Mouse (Mus musculus) embryonic facial prominence, embryonic 11.5 days (tissue): Measurements from ENCODE around the gene Prex1. TPM values are rescaled to one million over a fixed set of nuclear protein-coding genes. Genes with fewer than 3 reads are reported as not detected.
"Not testable (repeated sequence)": the region's sequence is repeated elsewhere in the genome, so short reads cannot be mapped to it uniquely, and the experiment has no call there.

ENCODE experiments used
- ATAC-seq: fragments of 200-750 bp; cut with Nextera tagmentation; replicated peaks from 2 replicates; pipeline ENCODE4 v1.8.0; 2017; ENCODE audit warnings: low read depth; ENCODE audit not compliant: insufficient number of reproducible peaks, low FRiP score, low TSS enrichment
- DNase-seq: peaks from one replicate; pipeline ENCODE4 v3.0.0-alpha.2; 2015; ENCODE audit warnings: low spot score
- H3K27ac ChIP-seq: fragments of 300-500 bp; sonication (generic); replicated peaks from 2 replicates; pipeline ENCODE4 v1.5.1; 2014; ENCODE audit warnings: mild to moderate bottlenecking, low read depth, low read length, control low read depth
- H3K27me3 ChIP-seq: fragments of 300-500 bp; sonication (generic); 2 replicates; pipeline ENCODE4 v1.6.1; 2014; ENCODE audit warnings: mild to moderate bottlenecking, low read length, moderate library complexity, mixed read lengths; ENCODE audit not compliant: control insufficient read depth, insufficient read depth
- H3K36me3 ChIP-seq: fragments of 300-500 bp; sonication (generic); replicated peaks from 2 replicates; pipeline ENCODE4 v1.6.1; 2014; ENCODE audit warnings: low read depth, mild to moderate bottlenecking, low read length, moderate library complexity, mixed read lengths; ENCODE audit not compliant: control insufficient read depth, insufficient read depth
- H3K4me1 ChIP-seq: fragments of 300-500 bp; sonication (generic); 2 replicates; pipeline ENCODE4 v1.6.1; 2014; ENCODE audit warnings: low read length, mixed read lengths; ENCODE audit not compliant: control insufficient read depth, insufficient read depth
- H3K4me2 ChIP-seq: fragments of 300-500 bp; sonication (generic); 2 replicates; pipeline ENCODE4 v1.6.1; 2014; ENCODE audit warnings: low read depth, mild to moderate bottlenecking, control low read depth, low read length, moderate library complexity
- H3K4me3 ChIP-seq: fragments of 300-500 bp; sonication (generic); 2 replicates; pipeline ENCODE4 v1.5.1; 2014; ENCODE audit warnings: low read depth, low read length, control low read depth
- H3K9ac ChIP-seq: fragments of 300-500 bp; sonication (generic); replicated peaks from 2 replicates; pipeline ENCODE4 v1.6.1; 2014; ENCODE audit warnings: mild to moderate bottlenecking, control low read depth, low read length
- H3K9me3 ChIP-seq: fragments of 300-500 bp; sonication (generic); replicated peaks from 2 replicates; pipeline ENCODE4 v1.6.1; 2016; ENCODE audit warnings: mild to moderate bottlenecking, low read length, inconsistent platforms, mixed read lengths; ENCODE audit not compliant: control insufficient read depth
- WGBS: fragments of 180-500 bp; shearing (Covaris S2); extraction: QIAGEN DNeasy Blood & Tissue Kit; methylation state at CpG from one replicate; pipeline ENCODE4 v1.1.7; 2014; 5-methylcytosine and 5-hydroxymethylcytosine counted together
- polyA plus RNA-seq: library from polyadenylated mRNA; unstranded; fragments of >200 nt; fragmentation: Nextera tagmentation; extraction: Ambion mirVana; gene quantifications from 2 replicates; pipeline ENCODE4 v1.2.1, GENCODE M21; 2014

The Prex1 gene
- polyA plus RNA-seq, 1 experiment from 2014 or later: 15.5 TPM

GRCm38 (mm10) chr2:166743504-166743903 lies 29.9 kb upstream of the Prex1 start:
- 50% methylated on average over 4 of the region's 4 CpGs for WGBS
- H3K36me3 ChIP-seq: no peaks in the 10 kb centered on the region
- no peaks in the 10 kb centered on the region for H3K27me3 ChIP-seq
- H3K9me3 ChIP-seq: no peaks in the 10 kb centered on the region
- no peak overlapping the region for H3K9ac ChIP-seq
- no peak overlapping the region for H3K4me2 ChIP-seq
- no peaks in the 10 kb centered on the region for H3K4me1 ChIP-seq
- H3K4me3 ChIP-seq: no peak overlapping the region
- ATAC-seq (no peak), DNase-seq (no peak)
- H3K27ac ChIP-seq: no peak overlapping the region

- ATAC-seq (no peak), DNase-seq (no peak)
- Histone ChIP-seq H3K4me3 (no peak overlapping the region), H3K4me2 (no peak overlapping the region), H3K36me3 (no peaks in the 10 kb centered on the region), H3K9me3 (no peaks in the 10 kb centered on the region), H3K4me1 (no peaks in the 10 kb centered on the region), H3K9ac (no peak overlapping the region), H3K27ac (no peak overlapping the region), H3K27me3 (no peaks in the 10 kb centered on the region)
- 86% methylated on average over 6 of the region's 6 CpGs for WGBS
Measured at GRCm38 (mm10) chr2:166741445-166741844, 27.8 kb upstream of the Prex1 start.

GRCm38 (mm10) chr2:166740396-166740795 lies 26.8 kb upstream of the Prex1 start:
- no peak for ATAC-seq
- Histone ChIP-seq H3K4me1 (no peaks in the 10 kb centered on the region), H3K27me3 (no peaks in the 10 kb centered on the region), H3K36me3 (no peaks in the 10 kb centered on the region), H3K9me3 (no peaks in the 10 kb centered on the region), H3K9ac (no peak overlapping the region), H3K27ac (no peak overlapping the region), H3K4me2 (no peak overlapping the region), H3K4me3 (no peak overlapping the region)
- no peak for DNase-seq
- WGBS: 56% methylated on average over 6 of the region's 6 CpGs

- DNase-seq: no peak
- ATAC-seq: no peak
- WGBS: 75% methylated on average over 7 of the region's 7 CpGs
- no peak overlapping the region for H3K4me2 ChIP-seq
- H3K36me3 ChIP-seq: no peaks in the 10 kb centered on the region
- H3K27ac ChIP-seq: no peak overlapping the region
- no peak overlapping the region for H3K9ac ChIP-seq
- no peaks in the 10 kb centered on the region for H3K4me1 ChIP-seq
- H3K27me3 ChIP-seq: no peaks in the 10 kb centered on the region
- H3K4me3 ChIP-seq: no peak overlapping the region
- H3K9me3 ChIP-seq: no peaks in the 10 kb centered on the region
Measured at GRCm38 (mm10) chr2:166737307-166737706, 23.7 kb upstream of the Prex1 start.

GRCm38 (mm10) chr2:166735469-166736001 lies 21.9 kb upstream of the Prex1 start:
- Histone ChIP-seq H3K36me3 (no peaks in the 10 kb centered on the region), H3K4me1 (no peaks in the 10 kb centered on the region), H3K4me3 (no peak overlapping the region), H3K4me2 (peak overlapping the region; percentile 7; the same call in 1 of the 2 replicates), H3K27me3 (no peaks in the 10 kb centered on the region), H3K9ac (no peak overlapping the region), H3K27ac (peak overlapping the region; percentile 88), H3K9me3 (no peaks in the 10 kb centered on the region)
- 13% methylated on average over 15 of the region's 15 CpGs for WGBS
- DNase-seq (peak; percentile 90), ATAC-seq (peak; percentile 58)

GRCm38 (mm10) chr2:166732860-166733259 lies 19.2 kb upstream of the Prex1 start:
- DNase-seq (no peak), ATAC-seq (no peak)
- Histone ChIP-seq H3K4me3 (no peak overlapping the region), H3K4me1 (peaks cover 3% of the 10 kb centered on the region; the same call in 1 of the 2 replicates), H3K27ac (no peak overlapping the region), H3K9me3 (no peaks in the 10 kb centered on the region), H3K27me3 (no peaks in the 10 kb centered on the region), H3K4me2 (no peak overlapping the region), H3K36me3 (no peaks in the 10 kb centered on the region), H3K9ac (no peak overlapping the region)
- WGBS: 83% methylated on average over 2 of the region's 2 CpGs

GRCm38 (mm10) chr2:166732146-166732545 lies 18.5 kb upstream of the Prex1 start:
- ATAC-seq: no peak
- H3K4me3 ChIP-seq: no peak overlapping the region
- no peaks in the 10 kb centered on the region for H3K27me3 ChIP-seq
- H3K27ac ChIP-seq: no peak overlapping the region
- no peak overlapping the region for H3K4me2 ChIP-seq
- no peak overlapping the region for H3K9ac ChIP-seq
- 78% methylated on average over 4 of the region's 4 CpGs for WGBS
- H3K4me1 ChIP-seq: peaks cover 3% of the 10 kb centered on the region; the same call in 1 of the 2 replicates
- no peak for DNase-seq
- no peaks in the 10 kb centered on the region for H3K36me3 ChIP-seq
- H3K9me3 ChIP-seq: no peaks in the 10 kb centered on the region

- H3K27me3 ChIP-seq, ATAC-seq: not testable (repeated sequence)
- WGBS: 92% methylated on average over 1 of the region's 1 CpGs
Measured at GRCm38 (mm10) chr2:166731102-166731883, 17.7 kb upstream of the Prex1 start.

More at GRCm38 (mm10) chr2:166731102-166731883, 17.7 kb upstream of the Prex1 start:
- not testable (repeated sequence) for H3K9ac ChIP-seq, H3K4me2 ChIP-seq, H3K36me3 ChIP-seq, H3K27ac ChIP-seq, DNase-seq, H3K9me3 ChIP-seq, H3K4me3 ChIP-seq, H3K4me1 ChIP-seq
